Mouse (Mus musculus): ENCODE results near the gene Ap2m1.

DNA sequence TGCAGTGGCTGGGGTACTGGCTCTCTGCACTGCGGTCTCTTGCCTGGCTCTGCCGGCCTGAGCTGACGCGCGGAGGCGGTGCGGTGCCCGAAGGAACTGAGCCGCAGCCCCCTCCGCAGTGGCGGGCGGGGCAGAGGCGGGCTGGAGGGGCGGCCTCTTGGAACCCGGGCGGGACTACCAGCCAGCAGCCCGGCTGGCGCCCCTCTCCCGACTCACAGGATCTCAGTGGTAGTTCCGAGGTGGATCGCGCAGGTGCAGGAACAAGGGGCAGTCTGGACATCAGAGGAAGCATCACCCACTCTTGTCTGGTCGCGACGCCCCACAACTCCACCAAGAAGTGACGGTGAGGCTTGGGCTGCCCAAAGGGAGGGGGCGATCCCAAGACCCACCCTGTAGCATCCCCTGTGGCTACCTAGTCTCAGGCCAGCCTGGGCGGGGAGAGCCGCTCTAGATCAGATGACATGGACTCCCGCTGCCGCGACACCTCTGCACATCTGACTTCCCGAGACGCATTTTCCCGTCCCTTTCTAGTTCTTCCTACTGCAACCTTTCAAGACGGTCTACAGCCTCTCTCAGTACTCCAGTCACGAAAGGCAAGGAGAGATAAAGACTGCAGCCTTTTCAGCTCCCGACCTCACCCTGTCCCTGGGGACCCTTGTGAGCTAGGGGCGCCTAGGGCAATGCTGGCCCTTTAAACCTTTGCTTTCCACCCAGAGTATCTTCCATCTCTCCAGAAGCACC lies 54.8 kb downstream of the Ap2m1 start:
- TF ChIP-seq CTCF (conservative IDR thresholded peaks at IDR 0.05 in 1 of 2, IDR thresholded peaks at IDR 0.05 in 1 of 2; ENCODE audit: low read depth in 2 of 2, low read length in 2 of 2) (no peak), JUND (conservative IDR thresholded peaks at IDR 0.05; ENCODE audit: low read depth, low read length) (no peak), ZNF384 (IDR thresholded peaks at IDR 0.05; ENCODE audit: low read depth, low read length) (no peak), TBP (conservative IDR thresholded peaks at IDR 0.05; ENCODE audit: low read depth, low read length) (no peak), CHD2 (IDR thresholded peaks at IDR 0.05; ENCODE audit: low read length) (no peak), POLR2A (IDR thresholded peaks at IDR 0.05; ENCODE audit: low read depth, low read length) (no peak), SIN3A (IDR thresholded peaks at IDR 0.05; ENCODE audit: low read length) (no peak)

All from CH12.LX (cell line).